Mouse (Mus musculus): ENCODE data around the gene Il1rapl1. TPM values are rescaled to one million over a fixed set of nuclear protein-coding genes. Genes with fewer than 3 reads are reported as not detected.

The Il1rapl1 gene
- polyA plus RNA-seq, 1 experiment, result not detected

GRCm38 (mm10) chrX:88038984-88039383 lies 76.5 kb downstream of the Il1rapl1 start:
- H3K4me1 ChIP-seq (ENCODE audit: control insufficient read depth, insufficient read depth, insufficient read length), result no peaks in the 10 kb centered on the region
- TF ChIP-seq CTCF (IDR thresholded peaks at IDR 0.05; ENCODE audit: extremely low read depth, insufficient read depth, insufficient read length, insufficient replicate concordance) (no peak), POLR2A (IDR thresholded peaks at IDR 0.05; ENCODE audit: low read depth, low read length) (no peak)
- 66% methylated on average over 1 of the region's 1 CpGs for WGBS
- no peak overlapping the region for H3K4me3 ChIP-seq (ENCODE audit: extremely low read depth, insufficient read depth, insufficient read length)
- no peak for DNase-seq (ENCODE audit: low read depth in 1 of 2, low spot score in 2 of 2)
- no peaks in the 10 kb centered on the region for H3K36me3 ChIP-seq (ENCODE audit: control insufficient read depth, insufficient read depth, low read length)
- no peak overlapping the region for H3K27ac ChIP-seq (ENCODE audit: insufficient read depth, low read length)
- no peaks in the 10 kb centered on the region for H3K27me3 ChIP-seq (ENCODE audit: control insufficient read depth, insufficient read depth, low read length)

GRCm38 (mm10) chrX:87897172-87897571 lies 218.3 kb downstream of the Il1rapl1 start:
- DNase-seq (ENCODE audit: low read depth in 1 of 2, low spot score in 2 of 2), result no peak
- Histone ChIP-seq H3K27me3 (ENCODE audit: control insufficient read depth, insufficient read depth, low read length) (no peaks in the 10 kb centered on the region), H3K27ac (ENCODE audit: insufficient read depth, low read length) (no peak overlapping the region), H3K36me3 (ENCODE audit: control insufficient read depth, insufficient read depth, low read length) (no peaks in the 10 kb centered on the region), H3K4me1 (ENCODE audit: control insufficient read depth, insufficient read depth, insufficient read length) (no peaks in the 10 kb centered on the region), H3K4me3 (ENCODE audit: extremely low read depth, insufficient read depth, insufficient read length) (no peak overlapping the region)
- 70% methylated on average over 1 of the region's 1 CpGs for WGBS
- no peak for TF ChIP-seq POLR2A (IDR thresholded peaks at IDR 0.05; ENCODE audit: low read depth, low read length)
- no peak for TF ChIP-seq CTCF (IDR thresholded peaks at IDR 0.05; ENCODE audit: extremely low read depth, insufficient read depth, insufficient read length, insufficient replicate concordance)

- no peak for DNase-seq (ENCODE audit: low read depth in 1 of 2, low spot score in 2 of 2)
- H3K36me3 ChIP-seq (ENCODE audit: control insufficient read depth, insufficient read depth, low read length), result no peaks in the 10 kb centered on the region
- no peak for TF ChIP-seq CTCF (IDR thresholded peaks at IDR 0.05; ENCODE audit: extremely low read depth, insufficient read depth, insufficient read length, insufficient replicate concordance)
- no peak for TF ChIP-seq POLR2A (IDR thresholded peaks at IDR 0.05; ENCODE audit: low read depth, low read length)
- H3K4me3 ChIP-seq (ENCODE audit: extremely low read depth, insufficient read depth, insufficient read length), result no peak overlapping the region
- H3K4me1 ChIP-seq (ENCODE audit: control insufficient read depth, insufficient read depth, insufficient read length), result no peaks in the 10 kb centered on the region
- H3K27ac ChIP-seq (ENCODE audit: insufficient read depth, low read length), result no peak overlapping the region
- no peaks in the 10 kb centered on the region for H3K27me3 ChIP-seq (ENCODE audit: control insufficient read depth, insufficient read depth, low read length)
Observed at GRCm38 (mm10) chrX:87891916-87892315, 223.5 kb downstream of the Il1rapl1 start.

GRCm38 (mm10) chrX:87854107-87854506 lies 261.3 kb downstream of the Il1rapl1 start:
- 74% methylated on average over 2 of the region's 2 CpGs for WGBS
- no peak overlapping the region for H3K4me3 ChIP-seq (ENCODE audit: extremely low read depth, insufficient read depth, insufficient read length)
- no peaks in the 10 kb centered on the region for H3K27me3 ChIP-seq (ENCODE audit: control insufficient read depth, insufficient read depth, low read length)
- no peak for DNase-seq (ENCODE audit: low read depth in 1 of 2, low spot score in 2 of 2)
- H3K4me1 ChIP-seq (ENCODE audit: control insufficient read depth, insufficient read depth, insufficient read length), result no peaks in the 10 kb centered on the region
- TF ChIP-seq CTCF (IDR thresholded peaks at IDR 0.05; ENCODE audit: extremely low read depth, insufficient read depth, insufficient read length, insufficient replicate concordance) (no peak), POLR2A (IDR thresholded peaks at IDR 0.05; ENCODE audit: low read depth, low read length) (no peak)
- no peaks in the 10 kb centered on the region for H3K36me3 ChIP-seq (ENCODE audit: control insufficient read depth, insufficient read depth, low read length)
- no peak overlapping the region for H3K27ac ChIP-seq (ENCODE audit: insufficient read depth, low read length)

- no peak for TF ChIP-seq POLR2A (IDR thresholded peaks at IDR 0.05; ENCODE audit: low read depth, low read length)
- TF ChIP-seq CTCF (IDR thresholded peaks at IDR 0.05; ENCODE audit: extremely low read depth, insufficient read depth, insufficient read length, insufficient replicate concordance), result no peak
Observed at GRCm38 (mm10) chrX:87813884-87814283, 301.6 kb downstream of the Il1rapl1 start.

GRCm38 (mm10) chrX:87807717-87808116 lies 307.7 kb downstream of the Il1rapl1 start:
- Histone ChIP-seq H3K4me3 (ENCODE audit: extremely low read depth, insufficient read depth, insufficient read length) (no peak overlapping the region), H3K36me3 (ENCODE audit: control insufficient read depth, insufficient read depth, low read length) (no peaks in the 10 kb centered on the region), H3K4me1 (ENCODE audit: control insufficient read depth, insufficient read depth, insufficient read length) (no peaks in the 10 kb centered on the region), H3K27me3 (ENCODE audit: control insufficient read depth, insufficient read depth, low read length) (no peaks in the 10 kb centered on the region), H3K27ac (ENCODE audit: insufficient read depth, low read length) (no peak overlapping the region)
- no peak for DNase-seq (ENCODE audit: low read depth in 1 of 2, low spot score in 2 of 2)
- WGBS, result 58% methylated on average over 1 of the region's 1 CpGs
- TF ChIP-seq POLR2A (IDR thresholded peaks at IDR 0.05; ENCODE audit: low read depth, low read length) (no peak), CTCF (IDR thresholded peaks at IDR 0.05; ENCODE audit: extremely low read depth, insufficient read depth, insufficient read length, insufficient replicate concordance) (no peak)

More at GRCm38 (mm10) chrX:87813884-87814283, 301.6 kb downstream of the Il1rapl1 start:
- DNase-seq (ENCODE audit: low read depth in 1 of 2, low spot score in 2 of 2), result no peak
- Histone ChIP-seq H3K4me3 (ENCODE audit: extremely low read depth, insufficient read depth, insufficient read length) (no peak overlapping the region), H3K36me3 (ENCODE audit: control insufficient read depth, insufficient read depth, low read length) (no peaks in the 10 kb centered on the region), H3K4me1 (ENCODE audit: control insufficient read depth, insufficient read depth, insufficient read length) (no peaks in the 10 kb centered on the region), H3K27me3 (ENCODE audit: control insufficient read depth, insufficient read depth, low read length) (no peaks in the 10 kb centered on the region), H3K27ac (ENCODE audit: insufficient read depth, low read length) (no peak overlapping the region)

- Histone ChIP-seq H3K4me3 (ENCODE audit: extremely low read depth, insufficient read depth, insufficient read length) (no peak overlapping the region), H3K4me1 (ENCODE audit: control insufficient read depth, insufficient read depth, insufficient read length) (no peaks in the 10 kb centered on the region), H3K27ac (ENCODE audit: insufficient read depth, low read length) (no peak overlapping the region), H3K36me3 (ENCODE audit: control insufficient read depth, insufficient read depth, low read length) (no peaks in the 10 kb centered on the region), H3K27me3 (ENCODE audit: control insufficient read depth, insufficient read depth, low read length) (no peaks in the 10 kb centered on the region)
- TF ChIP-seq POLR2A (IDR thresholded peaks at IDR 0.05; ENCODE audit: low read depth, low read length) (no peak), CTCF (IDR thresholded peaks at IDR 0.05; ENCODE audit: extremely low read depth, insufficient read depth, insufficient read length, insufficient replicate concordance) (no peak)
- DNase-seq (ENCODE audit: low read depth in 1 of 2, low spot score in 2 of 2), result no peak
Observed at GRCm38 (mm10) chrX:87793011-87793410, 322.4 kb downstream of the Il1rapl1 start.
